Mouse (Mus musculus) testis, adult 2 months (tissue): ENCODE measurements around the gene Ttll13.

Experiments
- CTCF ChIP-seq: fragments of 200-500 bp; IDR thresholded peaks from 2 replicates; pipeline ENCODE4 v1.5.1; 2012; ENCODE audit warnings: low read depth, mild to moderate bottlenecking, inconsistent platforms, low read length, moderate library complexity; ENCODE audit not compliant: control insufficient read depth, insufficient read depth, insufficient replicate concordance
- POLR2A ChIP-seq: fragments of 200-500 bp; IDR thresholded peaks from 2 replicates; pipeline ENCODE4 v1.6.1; 2012; ENCODE audit warnings: low read depth, mild to moderate bottlenecking, inconsistent platforms, low read length, moderate library complexity; ENCODE audit not compliant: control insufficient read depth

DNA sequence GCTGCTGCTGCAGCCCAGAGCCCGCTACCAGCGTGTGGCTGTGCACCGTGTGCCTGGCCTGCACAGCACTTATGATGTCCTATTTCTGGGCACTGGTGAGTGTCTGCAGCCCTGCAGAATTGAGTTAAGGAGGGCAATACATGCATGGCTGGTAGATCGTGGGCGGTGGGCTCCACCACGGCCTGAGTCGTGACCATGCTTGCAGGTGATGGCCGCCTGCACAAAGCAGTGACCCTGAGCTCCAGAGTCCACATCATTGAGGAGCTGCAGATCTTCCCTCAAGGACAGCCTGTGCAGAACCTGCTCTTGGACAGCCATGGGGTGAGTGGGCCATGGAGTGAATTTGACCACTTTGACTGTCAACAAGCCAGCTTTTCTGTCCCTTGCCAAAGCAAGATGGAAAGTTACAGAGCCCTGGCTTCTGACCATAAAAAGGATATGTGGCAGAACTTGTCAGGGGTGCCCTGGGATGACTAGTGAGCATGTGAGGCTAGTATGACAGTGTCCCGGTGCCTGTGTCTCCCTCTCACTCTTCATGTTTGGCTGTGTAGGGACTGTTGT is 25.9 kb upstream of the Ttll13 start:
- TF ChIP-seq CTCF, result no peak
- TF ChIP-seq POLR2A, result no peak
